Mouse (Mus musculus): Measurements from ENCODE around the gene Acox1.

- TF ChIP-seq POLR2A (IDR thresholded peaks at IDR 0.05; ENCODE audit: borderline replicate concordance, extremely low read depth, low read depth, low read length) (no peak), CTCF (IDR thresholded peaks at IDR 0.05; ENCODE audit: insufficient read depth, low read length) (no peak)
These were observed 23.9 kb upstream of the Acox1 start for GRCm38 (mm10) chr11:116222740-116223059.
